Mouse (Mus musculus): ENCODE data around the gene Nr2c1.

Nr2c1 gene

GRCm38 (mm10) chr10:94210718-94211618 is 63.1 kb downstream of the Nr2c1 start:
- no peak for DNase-seq (ENCODE audit: low spot score)

- no peak for DNase-seq (ENCODE audit: low spot score)
Observed at GRCm38 (mm10) chr10:94211725-94212124, 63.9 kb downstream of the Nr2c1 start.

GRCm38 (mm10) chr10:94225026-94225750 is 77.4 kb downstream of the Nr2c1 start:
- DNase-seq (ENCODE audit: low spot score) = no peak

- DNase-seq (ENCODE audit: low spot score) = no peak
Observed at GRCm38 (mm10) chr10:94230172-94230981, 82.6 kb downstream of the Nr2c1 start.

- DNase-seq (ENCODE audit: low spot score) = no peak
Observed at GRCm38 (mm10) chr10:94231025-94231424, 83.2 kb downstream of the Nr2c1 start.

GRCm38 (mm10) chr10:94235200-94235599 is 87.4 kb downstream of the Nr2c1 start:
- no peak for DNase-seq (ENCODE audit: low spot score)

GRCm38 (mm10) chr10:94241346-94241745 is 93.5 kb downstream of the Nr2c1 start:
- no peak for DNase-seq (ENCODE audit: low spot score)
